Mouse (Mus musculus): Measurements from ENCODE around the gene Nova1. TPM values are rescaled to one million over a fixed set of nuclear protein-coding genes. Genes with fewer than 3 reads are reported as not detected.

The Nova1 gene
- polyA plus RNA-seq (2012; rRNA removed), result 6.1 and 7.2 TPM in 2 replicates
- 3.3 and 4.6 TPM in 2 replicates for polyA plus RNA-seq (2014; fragmentation: Nextera tagmentation; extraction: Ambion mirVana)

- WGBS, result under 1% methylated on average over 20 of the region's 68 CpGs
- Histone ChIP-seq H3K4me3 (replicated peaks; ENCODE audit: low read length) (peak within 1 kb of the TSS; percentile 77), H3K4me1 (ENCODE audit: control insufficient read depth, insufficient read depth, low read length) (no peaks in the 10 kb centered on the region; the same call in 1 of the 2 replicates), H3K4me2 (replicated peaks; ENCODE audit: low read depth, low read length, severe bottlenecking) (peak within 1 kb of the TSS; percentile 92), H3K9ac (ENCODE audit: low read depth, low read length, severe bottlenecking) (peak within 1 kb of the TSS; percentile 71), H3K27ac (replicated peaks; ENCODE audit: low read depth, low read length) (peak within 1 kb of the TSS; percentile 74), H3K36me3 (ENCODE audit: control insufficient read depth, insufficient read depth, low read length) (no peaks in the 10 kb centered on the region), H3K27me3 (ENCODE audit: control insufficient read depth, insufficient read depth, low read length) (0 out of 2 replicates have a peak, but pooled peaks cover 13% of the 10 kb centered on the region), H3K9me3 (ENCODE audit: control insufficient read depth, low read length) (no peaks in the 10 kb centered on the region)
- DNase-seq (ENCODE audit: low spot score), result peak; percentile 66
- ATAC-seq (ENCODE audit: low FRiP score, low read depth), result peak; percentile 76
- no peak for TF ChIP-seq POLR2A (IDR thresholded peaks at IDR 0.05; ENCODE audit: borderline replicate concordance, extremely low read depth, insufficient read depth, insufficient read length)
These were observed at the start of gene Nova1 for GRCm38 (mm10) chr12:46818856-46819347. TSS of gene Nova1 (minus strand) at chr12:46818929.

GRCm38 (mm10) chr12:46819348-46820022 lies 756 bp upstream of the Nova1 start:
- peak overlapping the region; percentile 92 for H3K4me2 ChIP-seq (replicated peaks; ENCODE audit: low read depth, low read length, severe bottlenecking)
- ATAC-seq (ENCODE audit: low FRiP score, low read depth) (peak; percentile 94), DNase-seq (ENCODE audit: low spot score) (peak; percentile 84)
- H3K4me1 ChIP-seq (ENCODE audit: control insufficient read depth, insufficient read depth, low read length), result no peaks in the 10 kb centered on the region; the same call in 1 of the 2 replicates
- H3K9ac ChIP-seq (ENCODE audit: low read depth, low read length, severe bottlenecking), result peak overlapping the region; percentile 71
- H3K36me3 ChIP-seq (ENCODE audit: control insufficient read depth, insufficient read depth, low read length), result no peaks in the 10 kb centered on the region
- no peaks in the 10 kb centered on the region for H3K9me3 ChIP-seq (ENCODE audit: control insufficient read depth, low read length)
- H3K27me3 ChIP-seq (ENCODE audit: control insufficient read depth, insufficient read depth, low read length), result 0 out of 2 replicates have a peak, but pooled peaks cover 13% of the 10 kb centered on the region
- TF ChIP-seq POLR2A (IDR thresholded peaks at IDR 0.05; ENCODE audit: borderline replicate concordance, extremely low read depth, insufficient read depth, insufficient read length), result no peak
- H3K27ac ChIP-seq (replicated peaks; ENCODE audit: low read depth, low read length), result peak overlapping the region; percentile 74
- WGBS, result under 1% methylated on average over 35 of the region's 57 CpGs
- peak overlapping the region; percentile 77 for H3K4me3 ChIP-seq (replicated peaks; ENCODE audit: low read length)

GRCm38 (mm10) chr12:46818021-46818855 lies 491 bp downstream of the Nova1 start:
- no peaks in the 10 kb centered on the region; the same call in 1 of the 2 replicates for H3K4me1 ChIP-seq (ENCODE audit: control insufficient read depth, insufficient read depth, low read length)
- H3K4me3 ChIP-seq (replicated peaks; ENCODE audit: low read length), result peak overlapping the region; percentile 77
- ATAC-seq (ENCODE audit: low FRiP score, low read depth), result peak; percentile 12
- no peaks in the 10 kb centered on the region for H3K9me3 ChIP-seq (ENCODE audit: control insufficient read depth, low read length)
- no peaks in the 10 kb centered on the region for H3K36me3 ChIP-seq (ENCODE audit: control insufficient read depth, insufficient read depth, low read length)
- peak overlapping the region; percentile 71 for H3K9ac ChIP-seq (ENCODE audit: low read depth, low read length, severe bottlenecking)
- under 1% methylated on average over 58 of the region's 61 CpGs for WGBS
- no peak for TF ChIP-seq POLR2A (IDR thresholded peaks at IDR 0.05; ENCODE audit: borderline replicate concordance, extremely low read depth, insufficient read depth, insufficient read length)
- peak overlapping the region; percentile 92 for H3K4me2 ChIP-seq (replicated peaks; ENCODE audit: low read depth, low read length, severe bottlenecking)
- DNase-seq (ENCODE audit: low spot score), result no peak
- H3K27ac ChIP-seq (replicated peaks; ENCODE audit: low read depth, low read length), result no peak overlapping the region
- 0 out of 2 replicates have a peak, but pooled peaks cover 13% of the 10 kb centered on the region for H3K27me3 ChIP-seq (ENCODE audit: control insufficient read depth, insufficient read depth, low read length)

- Histone ChIP-seq H3K9ac (ENCODE audit: low read depth, low read length, severe bottlenecking) (no peak overlapping the region), H3K4me3 (replicated peaks; ENCODE audit: low read length) (peak overlapping the region; percentile 77), H3K36me3 (ENCODE audit: control insufficient read depth, insufficient read depth, low read length) (no peaks in the 10 kb centered on the region), H3K27ac (replicated peaks; ENCODE audit: low read depth, low read length) (no peak overlapping the region), H3K4me2 (replicated peaks; ENCODE audit: low read depth, low read length, severe bottlenecking) (peak overlapping the region; percentile 92), H3K4me1 (ENCODE audit: control insufficient read depth, insufficient read depth, low read length) (no peaks in the 10 kb centered on the region; the same call in 1 of the 2 replicates), H3K9me3 (ENCODE audit: control insufficient read depth, low read length) (no peaks in the 10 kb centered on the region), H3K27me3 (ENCODE audit: control insufficient read depth, insufficient read depth, low read length) (0 out of 2 replicates have a peak, but pooled peaks cover 13% of the 10 kb centered on the region)
- no peak for TF ChIP-seq POLR2A (IDR thresholded peaks at IDR 0.05; ENCODE audit: borderline replicate concordance, extremely low read depth, insufficient read depth, insufficient read length)
- ATAC-seq (ENCODE audit: low FRiP score, low read depth), result no peak
- WGBS, result 16% methylated on average over 14 of the region's 14 CpGs
- DNase-seq (ENCODE audit: low spot score), result peak; percentile 7
These were observed 1.4 kb downstream of the Nova1 start for GRCm38 (mm10) chr12:46817211-46817803.
